Mouse (Mus musculus) erythroid progenitor cell, adult 5-6 weeks (primary cell): ENCODE results near the gene Prss33. TPM values are rescaled to one million over a fixed set of nuclear protein-coding genes. Genes with fewer than 3 reads are reported as not detected.
A peak's percentile ranks its signal among the peaks of the same experiment; 100 is the strongest.

Experiments
- ATAC-seq: replicated peaks from 2 replicates; pipeline ENCODE4 v1.8.0; 2016; ENCODE audit warnings: moderate number of reproducible peaks, mild to moderate bottlenecking, moderate TSS enrichment, inconsistent platforms; ENCODE audit not compliant: poor library complexity, low FRiP score, severe bottlenecking
- total RNA-seq, 2 experiments: library from RNA; stranded (forward) in 1 of 2; stranded (reverse) in 1 of 2; fragments of 150-400 nt in 1 of 2; fragments of 186-747, 209-891 nt in 1 of 2; gene quantifications; 2 replicates each; pipeline versions ENCODE4 v1.2.3 to v1.2.4; 2015 to 2017; ENCODE audit warnings: low replicate concordance in 2 of 2

Prss33 gene
- total RNA-seq, 2 experiments from 2014 or later: not detected

- peak; percentile 90 for ATAC-seq
Observed at GRCm38 (mm10) chr17:23829064-23829619, 6.7 kb downstream of the Prss33 start, which contains the start of gene Elob. Elob (minus strand) TSS chr17:23829136.

GRCm38 (mm10) chr17:23828271-23829001 lies 7.4 kb downstream of the Prss33 start:
- ATAC-seq: peak; percentile 78

GRCm38 (mm10) chr17:23825591-23825990 lies 10.3 kb downstream of the Prss33 start:
- ATAC-seq: no peak

GRCm38 (mm10) chr17:23823614-23824013 lies 12.2 kb downstream of the Prss33 start:
- ATAC-seq: no peak

GRCm38 (mm10) chr17:23823018-23823417 lies 12.8 kb downstream of the Prss33 start:
- no peak for ATAC-seq

- ATAC-seq: no peak
Observed at GRCm38 (mm10) chr17:23822094-23822493, 13.8 kb downstream of the Prss33 start.

GRCm38 (mm10) chr17:23820731-23821130 lies 15.1 kb downstream of the Prss33 start:
- no peak for ATAC-seq

- no peak for ATAC-seq
Observed at GRCm38 (mm10) chr17:23819235-23819634, 16.6 kb downstream of the Prss33 start.

GRCm38 (mm10) chr17:23818579-23818978 lies 17.3 kb downstream of the Prss33 start:
- ATAC-seq: no peak

GRCm38 (mm10) chr17:23815641-23816040 lies 20.2 kb downstream of the Prss33 start:
- ATAC-seq: no peak

GRCm38 (mm10) chr17:23807918-23808317 lies 27.9 kb downstream of the Prss33 start:
- ATAC-seq: no peak

GRCm38 (mm10) chr17:23806867-23807266 lies 29.0 kb downstream of the Prss33 start:
- ATAC-seq: no peak

- no peak for ATAC-seq
Observed at GRCm38 (mm10) chr17:23804426-23805085, 31.3 kb downstream of the Prss33 start.

GRCm38 (mm10) chr17:23803366-23804041 lies 32.4 kb downstream of the Prss33 start:
- peak; percentile 46 for ATAC-seq

- ATAC-seq: peak; percentile 96
Observed at GRCm38 (mm10) chr17:23802746-23803365, 33.0 kb downstream of the Prss33 start.

- ATAC-seq: no peak
Observed at GRCm38 (mm10) chr17:23801627-23802026, 34.2 kb downstream of the Prss33 start.

GRCm38 (mm10) chr17:23797316-23797715 lies 38.5 kb downstream of the Prss33 start:
- ATAC-seq: no peak

- no peak for ATAC-seq
Observed at GRCm38 (mm10) chr17:23795323-23795722, 40.5 kb downstream of the Prss33 start.

GRCm38 (mm10) chr17:23791079-23791357 lies 44.8 kb downstream of the Prss33 start:
- 0 out of 2 replicates have a peak, but pooled peaks have one; percentile 4 for ATAC-seq
